Mouse (Mus musculus) liver, embryonic 14.5 days (tissue): ENCODE measurements around the gene Lrrc4. TPM values are rescaled to one million over a fixed set of nuclear protein-coding genes. Genes with fewer than 3 reads are reported as not detected.

Source experiments
- ATAC-seq: fragments of 200-750 bp; cut with Nextera tagmentation; 2 replicates; pipeline ENCODE4 v1.8.0; 2017; ENCODE audit warnings: moderate number of reproducible peaks, mild to moderate bottlenecking, moderate library complexity; ENCODE audit not compliant: insufficient read depth
- DNase-seq, 3 experiments: peaks; one replicate each; pipeline ENCODE4 v3.0.0-alpha.2; 2012 to 2013; ENCODE audit warnings: low read depth in 3 of 3, low spot score in 3 of 3
- H3K27ac ChIP-seq: fragments of 300-500 bp; sonication (generic); 2 replicates; pipeline ENCODE4 v1.5.1; 2014; ENCODE audit warnings: moderate library complexity, mild to moderate bottlenecking, control low read depth, inconsistent platforms
- H3K27me3 ChIP-seq: fragments of 300-500 bp; sonication (generic); 2 replicates; pipeline ENCODE4 v1.6.1; 2014; ENCODE audit warnings: mild to moderate bottlenecking, low read length, moderate library complexity; ENCODE audit not compliant: control insufficient read depth, insufficient read depth
- H3K36me3 ChIP-seq: fragments of 300-500 bp; sonication (generic); replicated peaks from 2 replicates; pipeline ENCODE4 v1.6.1; 2014; ENCODE audit warnings: low read depth; ENCODE audit not compliant: control insufficient read depth, insufficient read depth
- H3K4me1 ChIP-seq, 2 experiments: fragments of 200-500 bp in 1 of 2; fragments of 300-500 bp in 1 of 2; sonication (generic) in 1 of 2; replicated peaks; 2 replicates each; pipeline ENCODE4 v1.6.1; 2012 to 2014; ENCODE audit warnings: antibody characterized with exemption in 1 of 2, inconsistent platforms in 1 of 2, low read length in 1 of 2; ENCODE audit not compliant: control insufficient read depth in 2 of 2, insufficient read depth in 2 of 2
- H3K4me2 ChIP-seq: fragments of 300-500 bp; sonication (generic); 2 replicates; pipeline ENCODE4 v1.6.1; 2014; ENCODE audit warnings: low read depth, mild to moderate bottlenecking, control low read depth, moderate library complexity
- H3K4me3 ChIP-seq, 2 experiments: fragments of 200-500 bp in 1 of 2; fragments of 300-500 bp in 1 of 2; sonication (generic) in 1 of 2; 2 replicates each; pipeline ENCODE4 v1.5.1; 2012 to 2014; ENCODE audit warnings: low read depth in 2 of 2, low read length in 2 of 2, mild to moderate bottlenecking in 2 of 2, control low read depth in 1 of 2, inconsistent platforms in 1 of 2, moderate library complexity in 1 of 2; ENCODE audit not compliant: insufficient read depth in 1 of 2
- H3K9ac ChIP-seq: fragments of 300-500 bp; sonication (generic); replicated peaks from 2 replicates; pipeline ENCODE4 v1.6.1; 2014; ENCODE audit warnings: mild to moderate bottlenecking, control low read depth, moderate library complexity
- H3K9me3 ChIP-seq: fragments of 300-500 bp; sonication (generic); 2 replicates; pipeline ENCODE4 v1.6.1; 2016; ENCODE audit warnings: low read length, mixed read lengths; ENCODE audit not compliant: control insufficient read depth
- CTCF ChIP-seq: IDR thresholded peaks from 2 replicates; pipeline ENCODE4 v1.5.1; 2016; ENCODE audit warnings: antibody characterized with exemption, low read depth, control low read depth
- EP300 ChIP-seq: IDR thresholded peaks from 2 replicates; pipeline ENCODE4 v1.6.1; 2016; ENCODE audit warnings: antibody characterized with exemption, low read depth
- WGBS: fragments of 180-500 bp; shearing (Covaris S2); extraction: QIAGEN DNeasy Blood & Tissue Kit; methylation state at CpG from one replicate; pipeline ENCODE4 v1.1.7; 2014; ENCODE audit not compliant: insufficient replicate concordance; 5-methylcytosine and 5-hydroxymethylcytosine counted together
- polyA plus RNA-seq, 2 experiments: library from polyadenylated mRNA; depleted of rRNA in 1 of 2; stranded (reverse) in 1 of 2; unstranded in 1 of 2; fragments of >200 nt; fragmentation: Nextera tagmentation in 1 of 2; extraction: Ambion mirVana in 1 of 2; gene quantifications; 2 replicates each; pipeline versions ENCODE4 v1.2.1 to v1.2.3; 2012 to 2014

The Lrrc4 gene
- polyA plus RNA-seq, 2 experiments: 0.06 to 0.10 TPM

DNA sequence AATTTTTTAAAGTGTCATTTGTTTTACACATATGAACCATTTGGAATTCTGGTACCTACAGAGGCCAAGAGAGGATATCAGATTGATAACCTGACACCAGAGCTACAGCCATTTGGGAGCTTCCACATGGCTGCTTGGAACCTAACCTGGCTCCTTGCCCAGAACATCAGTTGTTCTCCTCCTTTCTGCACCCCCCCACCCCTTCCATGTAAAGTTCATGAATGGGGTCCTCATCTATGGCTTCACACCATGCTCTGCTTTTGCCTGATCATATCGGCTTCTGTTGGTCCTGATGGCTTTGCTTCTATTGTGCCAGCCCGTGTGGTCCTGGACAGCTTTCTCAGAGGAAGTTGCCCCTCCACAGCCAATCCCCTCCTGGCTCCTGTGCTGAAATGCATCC is 200.6 kb downstream of the Lrrc4 start:
- Histone ChIP-seq H3K9ac (no peak overlapping the region), H3K9me3 (no peaks in the 10 kb centered on the region), H3K4me2 (no peak overlapping the region), H3K4me1 (peaks cover 24 to 25% of the 10 kb centered on the region in 2 experiments), H3K4me3 (no peak overlapping the region), H3K27me3 (no peaks in the 10 kb centered on the region), H3K27ac (no peak overlapping the region), H3K36me3 (peaks cover 2% of the 10 kb centered on the region; the same call in 1 of the 2 replicates)
- TF ChIP-seq CTCF: no peak
- no peak for TF ChIP-seq EP300
- 77% methylated on average over 2 of the region's 2 CpGs for WGBS
- ATAC-seq (no peak), DNase-seq (no peak)

DNA sequence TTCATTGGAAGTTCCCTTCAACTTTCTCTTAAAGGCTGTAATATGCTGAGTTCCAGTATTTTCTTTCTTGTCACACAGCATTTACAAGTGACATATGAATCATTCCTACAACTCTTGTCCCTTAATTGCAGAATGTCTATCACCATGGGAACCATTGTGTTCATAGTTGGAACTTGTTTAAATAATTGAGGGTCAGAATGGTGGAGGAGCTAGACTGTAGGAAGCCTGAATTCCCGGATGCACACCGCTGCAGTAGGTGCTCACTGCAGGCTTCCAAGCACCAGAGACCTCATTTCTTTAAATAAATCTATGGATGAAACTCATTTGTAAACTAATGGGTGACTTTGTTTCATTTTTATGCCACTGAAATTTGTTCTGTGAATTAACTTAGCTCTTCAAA is 201.7 kb downstream of the Lrrc4 start:
- 75% methylated on average over 2 of the region's 2 CpGs for WGBS
- DNase-seq (no peak), ATAC-seq (no peak)
- Histone ChIP-seq H3K4me2 (no peak overlapping the region), H3K27me3 (no peaks in the 10 kb centered on the region), H3K4me1 (peaks cover 16 to 17% of the 10 kb centered on the region in 2 experiments), H3K9me3 (no peaks in the 10 kb centered on the region), H3K36me3 (peaks cover 2% of the 10 kb centered on the region; the same call in 1 of the 2 replicates), H3K9ac (no peak overlapping the region), H3K27ac (no peak overlapping the region), H3K4me3 (no peak overlapping the region)
- no peak for TF ChIP-seq EP300
- no peak for TF ChIP-seq CTCF

DNA sequence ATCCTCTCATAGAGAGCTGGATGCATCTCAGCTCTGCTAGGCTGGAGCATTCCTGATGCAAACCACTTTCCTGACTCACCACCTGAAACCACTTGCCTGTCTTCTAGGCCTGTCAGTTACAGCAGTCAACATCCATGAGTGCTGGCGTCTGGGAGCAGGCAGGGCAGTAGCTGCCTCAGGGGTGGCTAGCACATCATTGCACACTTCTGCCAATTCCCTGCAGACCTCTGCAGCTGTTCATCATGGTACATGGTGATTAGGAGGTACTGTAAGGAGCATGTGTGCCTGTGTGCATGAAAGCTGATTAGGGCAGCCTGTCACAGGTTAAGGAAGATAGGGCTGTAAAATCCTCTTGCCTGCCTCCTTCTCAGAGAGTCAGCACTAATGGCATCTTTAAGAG is 203.1 kb downstream of the Lrrc4 start:
- peak; percentile 56 to 65 (median 62) for DNase-seq
- Histone ChIP-seq H3K36me3 (peaks cover 2% of the 10 kb centered on the region; the same call in 1 of the 2 replicates), H3K27me3 (no peaks in the 10 kb centered on the region), H3K27ac (peak overlapping the region; percentile 50), H3K9me3 (no peaks in the 10 kb centered on the region), H3K4me2 (peak overlapping the region; percentile 3; the same call in 1 of the 2 replicates), H3K9ac (no peak overlapping the region), H3K4me1 (peaks cover 13 to 18% of the 10 kb centered on the region in 2 experiments), H3K4me3 (no peak overlapping the region)
- WGBS: 22% methylated on average over 1 of the region's 1 CpGs
- ATAC-seq: peak; percentile 99
- peak; percentile 94 for TF ChIP-seq EP300
- TF ChIP-seq CTCF: peak; percentile 8; the same call in 1 of the 2 replicates

DNA sequence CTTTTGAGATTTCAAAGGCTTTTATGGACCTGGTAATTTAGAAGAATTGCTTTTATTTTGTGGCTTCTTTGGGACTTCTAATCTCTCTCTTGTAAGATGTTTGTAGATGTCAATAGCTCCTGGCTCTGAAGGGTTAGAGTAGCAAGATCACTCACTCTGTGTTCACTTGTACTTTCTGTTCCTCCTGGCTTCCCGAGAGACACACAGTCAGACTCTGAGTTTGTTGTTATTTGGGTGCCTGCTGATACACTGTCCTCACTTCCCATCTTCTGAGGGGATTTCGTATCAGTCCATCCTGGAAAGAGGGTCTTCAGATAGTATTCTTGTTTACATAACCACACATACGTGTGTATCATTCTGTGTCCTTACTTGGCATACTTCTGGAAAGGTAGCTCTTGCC is 208.6 kb downstream of the Lrrc4 start:
- Histone ChIP-seq H3K4me2 (peak overlapping the region; percentile 46), H3K4me1 (peaks cover 43 to 49% of the 10 kb centered on the region in 2 experiments), H3K36me3 (peaks cover 2% of the 10 kb centered on the region; the same call in 1 of the 2 replicates), H3K27ac (peak overlapping the region; percentile 28), H3K9ac (peak overlapping the region; percentile 7; the same call in 1 of the 2 replicates), H3K4me3 (no peak overlapping the region), H3K9me3 (no peaks in the 10 kb centered on the region), H3K27me3 (no peaks in the 10 kb centered on the region)
- 68% methylated on average over 3 of the region's 3 CpGs for WGBS
- DNase-seq (no peak), ATAC-seq (no peak)
- TF ChIP-seq CTCF (no peak), EP300 (no peak)

DNA sequence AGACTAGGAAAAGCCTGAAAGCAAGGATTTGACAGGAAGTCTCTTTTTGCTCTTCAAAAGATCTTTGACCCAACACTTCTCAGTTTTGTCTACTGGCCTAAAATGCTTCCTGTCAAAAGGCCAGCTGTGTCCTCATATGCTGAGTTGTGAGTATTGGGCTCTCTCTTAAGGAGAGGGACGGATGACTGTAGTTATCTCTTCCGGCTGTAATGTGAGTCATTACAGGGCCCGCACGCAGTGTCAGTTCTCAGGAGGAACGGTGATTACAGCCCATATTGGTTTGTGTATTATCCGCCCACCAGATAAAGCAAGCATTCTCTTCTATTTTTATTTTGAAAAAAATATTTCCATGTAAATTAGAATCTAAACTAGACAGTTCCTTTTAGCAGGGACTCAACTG is 209.0 kb downstream of the Lrrc4 start:
- Histone ChIP-seq H3K27ac (peak overlapping the region; percentile 77), H3K36me3 (peaks cover 2% of the 10 kb centered on the region; the same call in 1 of the 2 replicates), H3K9ac (peak overlapping the region; percentile 36; the same call in 1 of the 2 replicates), H3K4me1 (peaks cover 40 to 49% of the 10 kb centered on the region in 2 experiments), H3K9me3 (no peaks in the 10 kb centered on the region), H3K4me3 (no peak overlapping the region), H3K4me2 (peak overlapping the region; percentile 46), H3K27me3 (no peaks in the 10 kb centered on the region)
- DNase-seq (peak in 1 of 3 experiments; percentile 40), ATAC-seq (peak; percentile 72)
- WGBS: 12% methylated on average over 6 of the region's 6 CpGs
- TF ChIP-seq EP300: no peak
- no peak for TF ChIP-seq CTCF
